Mouse (Mus musculus) kidney, adult 18-20 months (tissue): ENCODE measurements at regions not wholly inside any gene's neighbourhood (a gene's known extent, or its start where the extent isn't known, plus 50 kb on each side); places are given as distances from the start of the nearest gene placed in this dataset.

Experiments used
- DNase-seq: peaks from one replicate; pipeline ENCODE4 v3.0.0; 2021

DNA sequence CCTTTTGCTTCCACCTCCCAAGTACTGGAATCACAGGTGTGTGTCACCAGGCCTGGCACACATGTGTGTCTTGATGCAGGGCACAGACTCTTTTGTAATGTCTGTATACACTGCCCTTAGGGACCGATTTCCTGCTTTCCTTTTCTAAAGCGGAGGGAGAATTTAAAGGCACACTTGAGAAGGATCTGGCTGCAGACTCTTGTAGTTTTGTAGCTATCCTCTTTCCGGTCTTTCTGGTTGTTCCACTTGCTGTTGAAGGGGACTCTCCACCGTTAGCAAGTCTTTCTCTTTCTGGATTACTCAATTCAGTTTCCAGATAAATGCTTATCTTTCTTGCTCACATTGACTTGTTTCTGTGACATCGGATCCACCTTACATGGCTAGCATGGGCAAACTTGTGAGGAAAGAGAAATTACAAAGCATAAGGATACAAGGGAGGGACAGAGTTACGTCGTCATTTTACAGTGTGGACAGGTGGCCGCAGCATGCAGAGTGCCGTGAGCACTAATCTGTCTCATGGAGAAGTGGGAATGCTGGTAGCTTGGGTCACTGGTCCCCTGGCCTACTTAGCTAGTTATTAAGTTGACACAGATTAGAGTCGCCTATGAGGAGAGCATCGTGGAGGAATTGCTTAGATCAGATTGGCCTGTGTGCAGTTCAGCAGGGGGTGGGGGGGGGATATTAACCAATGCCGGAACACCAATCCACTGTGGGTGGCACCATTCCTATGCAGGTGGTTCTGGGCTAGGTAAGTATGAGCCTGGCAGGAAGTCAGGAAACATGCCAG, 54.4 kb upstream of the Parp11 start:
- DNase-seq: no peak

DNA sequence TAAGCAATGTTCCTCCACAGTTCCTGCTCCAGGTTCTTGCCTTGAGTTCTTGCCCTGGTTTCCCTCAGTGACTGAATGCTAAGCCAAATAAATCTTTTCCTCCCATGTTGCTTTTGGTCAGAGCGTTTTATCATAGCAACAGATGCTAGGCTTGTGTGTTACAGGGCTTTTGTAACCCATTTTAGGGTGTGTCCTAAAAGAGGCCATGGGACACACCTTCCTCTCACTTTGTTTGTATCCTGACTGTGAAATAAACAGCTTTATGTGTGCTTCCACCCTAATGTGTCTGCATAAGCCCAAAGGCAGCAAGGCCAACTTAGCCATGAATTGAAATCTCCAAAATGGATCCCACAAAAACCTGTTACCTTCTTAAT, 53.9 kb upstream of the Parp11 start:
- DNase-seq: no peak

DNA sequence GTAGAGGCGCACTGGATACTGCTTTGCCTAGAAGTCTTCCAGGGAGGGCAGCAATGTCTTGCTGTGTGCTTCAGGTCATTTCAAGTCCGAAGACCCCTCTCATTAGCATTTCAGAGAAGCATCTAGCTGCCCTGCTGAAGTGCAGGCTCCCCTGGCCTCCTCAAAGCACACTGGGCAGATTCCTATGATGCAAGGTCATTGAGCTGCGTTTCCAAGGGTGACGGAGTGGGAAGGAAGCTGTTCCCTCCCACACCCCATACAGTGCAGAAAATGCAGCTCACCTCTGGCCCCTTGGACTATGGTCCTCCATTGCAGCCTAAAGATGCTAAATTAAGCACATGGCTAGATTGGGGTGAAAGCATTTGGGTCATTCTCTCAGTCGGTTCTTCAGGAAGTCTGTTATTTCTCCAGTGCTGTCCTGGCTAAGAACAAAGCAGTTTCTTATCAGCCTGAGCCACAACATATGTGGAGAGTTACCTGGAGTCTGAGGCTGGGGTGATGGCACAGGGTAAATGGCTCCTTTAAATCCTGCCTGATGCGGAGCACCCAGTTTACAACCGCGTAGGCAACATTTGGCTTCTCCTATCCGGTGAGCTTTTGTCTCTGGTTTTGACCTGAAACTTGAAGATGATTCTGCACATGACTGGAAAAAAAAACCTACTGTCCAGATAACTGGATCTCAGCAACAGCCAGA, 52.6 kb upstream of the Parp11 start:
- DNase-seq: no peak
